17 mouse cellular contexts compared by ENCODE assay signal in genomic region chr10:46718349-46719087, GRCm38 (mm10).
A peak's percentile ranks its signal among the peaks of the same experiment; 100 is the strongest.
DNase-seq lines count a peak whose midpoint lies in the region; ATAC-seq and TF ChIP-seq lines count a peak whose summit lies in the region.
"Had no signal": no experiment of that assay in that cellular context is flagged by ENCODE, and none has a peak within 500 bp of the region (broad histone marks: within the 10 kb centered on the region; RNA-seq: fewer than 3 reads in every experiment).

No protein-coding gene starts in this region.

- no peak overlapping the region for H3K4me2 ChIP-seq in CH12.LX (ENCODE audit: insufficient read depth, low read depth, poor library complexity, severe bottlenecking)
- no peak overlapping the region for H3K4me2 ChIP-seq in hindbrain, embryonic 13.5 days
- no peak overlapping the region for H3K4me2 ChIP-seq in midbrain, embryonic 13.5 days (replicated peaks)
- no peak overlapping the region for H3K4me2 ChIP-seq in stomach, postnatal 0 days (replicated peaks; ENCODE audit: low read depth)
- H3K4me2 ChIP-seq: stomach, embryonic 15.5 days had no signal

- no peak for TF ChIP-seq CTCF in CH12.LX (conservative IDR thresholded peaks at IDR 0.05 in 1 of 2, IDR thresholded peaks at IDR 0.05 in 1 of 2; ENCODE audit: low read depth in 2 of 2, low read length in 2 of 2)
- TF ChIP-seq CTCF in stomach, postnatal 0 days (IDR thresholded peaks at IDR 0.05; ENCODE audit: low read depth): no peak

- peaks cover 0 to under 1% of the 10 kb centered on the region in 2 experiments; a peak in 1 of 4 replicates for H3K4me1 ChIP-seq in CH12.LX (ENCODE audit: control insufficient read depth in 1 of 2, insufficient read depth in 2 of 2)
- peaks cover 5% of the 10 kb centered on the region; the same call in 1 of the 2 replicates for H3K4me1 ChIP-seq in hindbrain, embryonic 13.5 days (replicated peaks)
- H3K4me1 ChIP-seq in midbrain, embryonic 13.5 days (replicated peaks): peaks cover 12% of the 10 kb centered on the region
- H3K4me1 ChIP-seq in stomach, postnatal 0 days (replicated peaks; ENCODE audit: control insufficient read depth, insufficient read depth): no peaks in the 10 kb centered on the region
- H3K4me1 ChIP-seq: embryonic facial prominence, embryonic 10.5 days; stomach, embryonic 15.5 days had no signal

- no peak overlapping the region for H3K4me3 ChIP-seq in CH12.LX (replicated peaks in 1 of 3; ENCODE audit: low read depth in 2 of 3, low read length in 2 of 3, poor library complexity in 1 of 3)
- no peak overlapping the region for H3K4me3 ChIP-seq in hindbrain, embryonic 13.5 days
- H3K4me3 ChIP-seq in midbrain, embryonic 13.5 days (replicated peaks): no peak overlapping the region
- no peak overlapping the region for H3K4me3 ChIP-seq in stomach, postnatal 0 days (ENCODE audit: low read depth, low read length)
- H3K4me3 ChIP-seq: embryonic facial prominence, embryonic 10.5 days; stomach, embryonic 15.5 days had no signal

- H3K9ac ChIP-seq in CH12.LX (ENCODE audit: insufficient read depth, low read depth): no peak overlapping the region
- H3K9ac ChIP-seq in hindbrain, embryonic 13.5 days: no peak overlapping the region
- H3K9ac ChIP-seq in midbrain, embryonic 13.5 days (replicated peaks): no peak overlapping the region
- no peak overlapping the region for H3K9ac ChIP-seq in stomach, postnatal 0 days (ENCODE audit: low read length)
- H3K9ac ChIP-seq: liver, embryonic 14.5 days; stomach, embryonic 15.5 days had no signal

- no peak for TF ChIP-seq RAD21 in CH12.LX (IDR thresholded peaks at IDR 0.05; ENCODE audit: low read depth, low read length)

- 0 out of 2 replicates have a peak, but pooled peaks have one; percentile 22 for TF ChIP-seq EP300 in CH12.LX (IDR thresholded peaks at IDR 0.05; ENCODE audit: low read length)
- TF ChIP-seq EP300 in stomach, postnatal 0 days (optimal IDR thresholded peaks at IDR 0.05): no peak

- peak; percentile 20 to 37 for DNase-seq in cerebellum, postnatal 10 days
- DNase-seq in cerebellum, postnatal 25 days: no peak
- DNase-seq in CH12.LX (ENCODE audit: extremely low read depth): no peak
- no peak for DNase-seq in heart, adult 9 months (ENCODE audit: low spot score in 2 of 2)
- no peak for DNase-seq in stomach, postnatal 0 days (ENCODE audit: low spot score)
- DNase-seq: adrenal gland, postnatal 36 days; cerebellum, adult 2 months; heart, adult 18-20 months; heart, postnatal 4 days; lung, postnatal 36 days had no signal

- H3K9me3 ChIP-seq in CH12.LX (replicated peaks; ENCODE audit: low read length): no peaks in the 10 kb centered on the region
- H3K9me3 ChIP-seq in hindbrain, embryonic 13.5 days: no peaks in the 10 kb centered on the region
- no peaks in the 10 kb centered on the region for H3K9me3 ChIP-seq in midbrain, embryonic 13.5 days
- H3K9me3 ChIP-seq in stomach, postnatal 0 days (ENCODE audit: control insufficient read depth, low read length): no peaks in the 10 kb centered on the region
- H3K9me3 ChIP-seq: embryonic facial prominence, embryonic 10.5 days; stomach, embryonic 15.5 days had no signal

- no peaks in the 10 kb centered on the region for H3K36me3 ChIP-seq in CH12.LX (replicated peaks in 1 of 2; ENCODE audit: control insufficient read depth in 1 of 2, insufficient read depth in 1 of 2, low read length in 1 of 2)
- H3K36me3 ChIP-seq in hindbrain, embryonic 13.5 days: no peaks in the 10 kb centered on the region
- H3K36me3 ChIP-seq in midbrain, embryonic 13.5 days: no peaks in the 10 kb centered on the region
- no peaks in the 10 kb centered on the region for H3K36me3 ChIP-seq in stomach, postnatal 0 days (ENCODE audit: control insufficient read depth, insufficient read depth, low read length)
- H3K36me3 ChIP-seq: embryonic facial prominence, embryonic 10.5 days; stomach, embryonic 15.5 days had no signal

- 40% methylated on average over 2 of the region's 2 CpGs for WGBS in hindbrain, embryonic 13.5 days
- 27% methylated on average over 2 of the region's 2 CpGs for WGBS in midbrain, embryonic 13.5 days
- WGBS in stomach, postnatal 0 days: 69% methylated on average over 2 of the region's 2 CpGs

- no peak overlapping the region for H3K27ac ChIP-seq in CH12.LX (ENCODE audit: insufficient read depth, low read depth)
- H3K27ac ChIP-seq in hindbrain, embryonic 13.5 days: peak overlapping the region; percentile 80
- peak overlapping the region; percentile 80 for H3K27ac ChIP-seq in midbrain, embryonic 13.5 days
- no peak overlapping the region for H3K27ac ChIP-seq in stomach, postnatal 0 days (replicated peaks)
- H3K27ac ChIP-seq: embryonic facial prominence, embryonic 10.5 days; kidney, postnatal 0 days; liver, embryonic 14.5 days; stomach, embryonic 15.5 days had no signal

- dilution Hi-C loops in CH12.LX (cut with MboI; ENCODE audit: extremely low pct_ligation_motif_present, extremely low pct_unique_long_range_greater_than_20kb, low sequenced_read_pairs): no loop called here

- no peaks in the 10 kb centered on the region for H3K27me3 ChIP-seq in CH12.LX (replicated peaks)
- no peaks in the 10 kb centered on the region for H3K27me3 ChIP-seq in hindbrain, embryonic 13.5 days
- H3K27me3 ChIP-seq in midbrain, embryonic 13.5 days: no peaks in the 10 kb centered on the region
- no peaks in the 10 kb centered on the region for H3K27me3 ChIP-seq in stomach, postnatal 0 days (ENCODE audit: control insufficient read depth, insufficient read depth, low read length)
- H3K27me3 ChIP-seq: stomach, embryonic 15.5 days had no signal

- H3K79me2 ChIP-seq in CH12.LX (replicated peaks; ENCODE audit: control insufficient read depth, extremely low read depth, insufficient read depth, poor library complexity, severe bottlenecking): no peaks in the 10 kb centered on the region

- TF ChIP-seq POLR2A in CH12.LX (IDR thresholded peaks at IDR 0.05; ENCODE audit: low read depth, low read length): no peak

- peak; percentile 80 for ATAC-seq in hindbrain, embryonic 13.5 days (ENCODE audit: low FRiP score)
- ATAC-seq in midbrain, embryonic 13.5 days: peak; percentile 86
- no peak for ATAC-seq in erythroblast, adult 5-6 weeks (replicated peaks; ENCODE audit: low FRiP score, poor library complexity, severe bottlenecking)
- no peak for ATAC-seq in stomach, postnatal 0 days (ENCODE audit: low FRiP score, low TSS enrichment)

- in situ Hi-C loops in CH12.LX (cut with MboI; ENCODE audit: low pct_ligation_motif_present, low pct_unique_long_range_greater_than_20kb, low sequenced_read_pairs): no loop called here

TF ChIP-seq in CH12.LX, 34 proteins besides CTCF, POLR2A, EP300 and RAD21:
- TF ChIP-seq UBTF (IDR thresholded peaks at IDR 0.05; ENCODE audit: low read depth, low read length): no peak
- TF ChIP-seq NRF1 (IDR thresholded peaks at IDR 0.05; ENCODE audit: low read depth, low read length): no peak
- no peak for TF ChIP-seq MAFK (IDR thresholded peaks at IDR 0.05; ENCODE audit: insufficient replicate concordance, low read length)
- TF ChIP-seq ETS1 (conservative IDR thresholded peaks at IDR 0.05; ENCODE audit: low read depth, low read length): no peak
- TF ChIP-seq JUN (IDR thresholded peaks at IDR 0.05; ENCODE audit: insufficient read depth, low read depth, low read length): no peak
- TF ChIP-seq TBP (conservative IDR thresholded peaks at IDR 0.05; ENCODE audit: low read depth, low read length): no peak
- TF ChIP-seq ZC3H11A (IDR thresholded peaks at IDR 0.05; ENCODE audit: low read depth, low read length): no peak
- TF ChIP-seq POLR2AphosphoS2 (IDR thresholded peaks at IDR 0.05; ENCODE audit: low read depth, low read length): no peak
- no peak for TF ChIP-seq ZMIZ1 (IDR thresholded peaks at IDR 0.05; ENCODE audit: low read depth, low read length)
- TF ChIP-seq JUND (conservative IDR thresholded peaks at IDR 0.05; ENCODE audit: low read depth, low read length): no peak

Comparison
In these comparisons a context has a peak if more than half of its experiments do, and no peak if none do; other contexts are left out.
1. DNase-seq: peak in cerebellum, postnatal 10 days (2 of 2); none in cerebellum, postnatal 25 days (0 of 2), CH12.LX (single experiment), heart, adult 9 months (0 of 2) and stomach, postnatal 0 days (single experiment).
2. H3K27ac ChIP-seq: peak in hindbrain, embryonic 13.5 days (single experiment) and midbrain, embryonic 13.5 days (single experiment); none in CH12.LX (single experiment) and stomach, postnatal 0 days (single experiment).
3. ATAC-seq: peak in hindbrain, embryonic 13.5 days (single experiment) and midbrain, embryonic 13.5 days (single experiment); none in erythroblast, adult 5-6 weeks (single experiment) and stomach, postnatal 0 days (single experiment).